Mouse (Mus musculus) thymus, postnatal 36 days (tissue): ENCODE measurements around the gene Gab1.
A peak's percentile ranks its signal among the peaks of the same experiment; 100 is the strongest.

Experiments used
- DNase-seq, 2 experiments: peaks; one replicate each; pipeline ENCODE4 v3.0.0; 2022; ENCODE audit warnings: mixed read lengths in 2 of 2

Gab1 gene

GRCm38 (mm10) chr8:80880196-80881106, at the start of gene Gab1:
Gene Gab1, minus strand, starts transcription at chr8:80880519.
- peak; percentile 54 to 66 for DNase-seq

- DNase-seq = no peak
These were observed 48.5 kb upstream of the Gab1 start for GRCm38 (mm10) chr8:80928770-80929169.

- no peak for DNase-seq
These were observed 43.5 kb upstream of the Gab1 start for GRCm38 (mm10) chr8:80923794-80924316.

- DNase-seq = no peak
These were observed 42.3 kb upstream of the Gab1 start for GRCm38 (mm10) chr8:80922642-80923041.

- DNase-seq = no peak
These were observed 38.8 kb upstream of the Gab1 start for GRCm38 (mm10) chr8:80919130-80919529.

GRCm38 (mm10) chr8:80918531-80918930, 38.2 kb upstream of the Gab1 start:
- DNase-seq = no peak

- DNase-seq = no peak
These were observed 36.3 kb upstream of the Gab1 start for GRCm38 (mm10) chr8:80916463-80917235.

GRCm38 (mm10) chr8:80913016-80913748, 32.9 kb upstream of the Gab1 start:
- no peak for DNase-seq

GRCm38 (mm10) chr8:80911400-80911799, 31.1 kb upstream of the Gab1 start:
- no peak for DNase-seq

GRCm38 (mm10) chr8:80908262-80908907, 28.1 kb upstream of the Gab1 start:
- DNase-seq = no peak

- DNase-seq = no peak
These were observed 22.0 kb upstream of the Gab1 start for GRCm38 (mm10) chr8:80902354-80902753.

- no peak for DNase-seq
These were observed 19.0 kb upstream of the Gab1 start for GRCm38 (mm10) chr8:80899364-80899763.

GRCm38 (mm10) chr8:80896026-80896425, 15.7 kb upstream of the Gab1 start:
- DNase-seq = no peak

GRCm38 (mm10) chr8:80895397-80895796, 15.1 kb upstream of the Gab1 start:
- no peak for DNase-seq

GRCm38 (mm10) chr8:80894528-80894927, 14.2 kb upstream of the Gab1 start:
- DNase-seq = no peak

- peak; percentile 18 to 26 for DNase-seq
These were observed 708 bp downstream of the Gab1 start for GRCm38 (mm10) chr8:80879426-80880195.

GRCm38 (mm10) chr8:80878801-80879425, 1.4 kb downstream of the Gab1 start:
- DNase-seq = no peak

GRCm38 (mm10) chr8:80878146-80878545, 2.2 kb downstream of the Gab1 start:
- no peak for DNase-seq

- no peak for DNase-seq
These were observed 4.8 kb downstream of the Gab1 start for GRCm38 (mm10) chr8:80875537-80875936.

- DNase-seq = no peak
These were observed 6.4 kb downstream of the Gab1 start for GRCm38 (mm10) chr8:80873723-80874427.
